Mouse (Mus musculus) ovary, postnatal 10 days (tissue): ENCODE measurements at regions not wholly inside any gene's neighbourhood (a gene's known extent, or its start where the extent isn't known, plus 50 kb on each side); places are given as distances from the start of the nearest gene placed in this dataset.

Source experiments
- DNase-seq: peaks from one replicate; pipeline ENCODE4 v3.0.0; 2022; ENCODE audit warnings: low spot score

- no peak for DNase-seq
Observed at GRCm38 (mm10) chr2:138640654-138641053, 384.3 kb downstream of the Btbd3 start.

DNA sequence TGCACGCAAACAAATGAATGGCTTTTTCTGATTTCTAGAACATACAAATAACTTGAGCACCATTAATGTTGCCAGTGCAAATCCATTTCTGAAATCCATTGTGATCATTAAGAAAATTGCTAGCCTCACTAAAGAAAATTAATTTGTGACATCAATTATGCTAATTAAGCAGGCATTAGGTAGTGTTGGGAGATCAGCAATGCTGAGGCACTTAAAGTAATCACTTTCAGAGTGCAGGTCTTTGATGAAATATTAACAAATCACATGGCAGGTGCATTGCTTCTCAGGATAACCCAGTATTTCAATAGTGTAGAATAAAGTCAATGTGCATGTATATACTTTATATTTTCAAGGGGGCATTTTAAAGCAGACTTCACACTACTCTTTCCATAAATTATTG lies 385.0 kb downstream of the Btbd3 start:
- no peak for DNase-seq

DNA sequence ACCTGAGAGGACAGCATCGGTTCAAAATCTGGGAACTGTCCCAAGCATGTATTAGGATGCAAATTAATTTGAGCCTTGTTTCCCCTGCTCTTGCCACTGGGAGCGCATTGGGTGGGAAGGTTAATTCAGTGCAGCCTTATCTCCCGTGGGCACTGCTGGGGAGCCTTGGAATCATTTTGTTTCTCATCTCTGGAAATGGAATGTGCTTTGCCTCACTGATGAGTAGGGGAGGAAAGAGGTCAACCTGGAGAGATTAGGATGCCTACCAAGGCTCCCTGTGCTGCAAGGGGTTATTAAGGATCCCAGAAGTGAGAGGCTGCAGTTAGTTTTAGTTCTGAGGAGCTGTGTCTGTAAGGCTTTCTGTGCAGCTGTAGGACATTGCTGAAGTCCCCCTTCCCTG lies 392.3 kb downstream of the Btbd3 start:
- DNase-seq: no peak

DNA sequence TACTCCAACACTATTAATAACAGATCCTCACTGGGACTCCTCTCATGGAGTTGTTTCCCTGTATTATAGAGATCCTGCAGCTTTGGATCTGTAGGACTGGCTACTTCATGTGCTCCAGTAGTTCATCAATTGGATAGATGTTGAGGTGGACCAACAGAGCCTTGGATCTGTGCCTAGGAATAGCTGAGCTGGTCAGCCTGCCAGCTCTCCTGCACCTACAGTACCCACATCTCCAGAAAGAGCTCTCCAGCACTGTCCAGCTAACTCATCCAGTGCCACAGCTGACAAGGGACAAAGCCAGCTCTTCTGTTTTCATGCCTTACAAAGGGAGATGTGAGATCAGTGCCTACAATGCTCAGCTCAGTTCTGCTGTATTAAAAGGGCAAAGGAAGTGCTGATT lies 403.0 kb downstream of the Btbd3 start:
- DNase-seq: no peak

- no peak for DNase-seq
Observed at GRCm38 (mm10) chr2:138670307-138670706, 413.9 kb downstream of the Btbd3 start.

DNA sequence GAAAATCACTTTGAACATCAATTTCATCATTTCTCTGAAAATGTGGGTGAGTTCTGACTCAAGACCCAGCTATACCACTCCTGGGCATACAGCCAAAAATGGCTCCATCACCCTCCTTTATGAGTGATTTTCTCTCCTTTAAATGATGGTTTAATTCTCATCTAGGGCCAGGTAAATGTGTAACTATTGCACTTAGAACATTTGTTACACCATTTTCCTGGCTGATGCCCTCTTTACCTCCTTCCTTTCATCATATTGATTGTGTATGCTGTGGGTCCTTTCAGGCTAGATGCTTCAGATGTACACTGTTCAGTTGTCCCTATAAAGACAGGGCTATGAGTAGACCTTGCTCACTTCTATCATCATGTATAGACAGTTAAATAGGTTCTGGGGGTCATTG lies 418.4 kb downstream of the Btbd3 start:
- no peak for DNase-seq

DNA sequence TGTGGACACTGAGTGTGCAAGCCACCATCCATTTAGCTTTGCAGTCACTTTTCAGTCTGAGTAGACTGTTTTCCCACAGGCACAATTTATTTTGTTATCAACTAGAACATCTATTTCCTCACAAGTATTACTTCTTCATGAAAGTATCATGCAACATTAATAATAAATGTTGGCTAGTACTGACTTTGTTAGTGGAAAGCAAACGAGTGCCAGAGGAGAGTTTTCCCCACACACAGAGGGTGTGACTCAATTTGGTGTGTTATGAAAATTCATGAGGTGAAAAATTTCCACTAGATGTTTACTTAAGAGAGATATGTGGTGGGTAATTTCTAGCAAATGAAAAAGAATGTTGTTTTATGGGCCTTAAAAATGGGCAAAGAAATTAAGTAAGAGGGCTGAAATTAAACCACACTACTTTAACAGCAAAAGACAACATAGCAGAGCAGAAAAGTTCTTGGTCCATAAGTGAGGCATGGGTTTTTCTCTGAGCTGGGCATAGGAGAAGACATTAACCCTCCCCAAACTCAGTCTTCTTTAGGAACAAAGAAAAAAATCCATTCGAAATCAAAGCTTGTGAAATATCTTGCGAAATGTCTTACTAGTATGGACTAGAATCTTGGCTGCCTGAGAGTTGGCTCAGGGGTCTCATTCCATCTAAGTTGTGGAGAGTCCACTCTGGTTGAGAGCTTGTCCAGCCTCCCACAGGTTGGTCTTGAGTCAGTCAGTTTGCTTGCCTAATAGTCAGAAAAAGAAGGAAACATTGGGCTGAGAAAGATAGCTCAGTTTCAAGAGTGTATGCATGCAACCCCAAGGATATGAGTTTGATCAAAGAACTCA lies 419.1 kb downstream of the Btbd3 start:
- DNase-seq: no peak

DNA sequence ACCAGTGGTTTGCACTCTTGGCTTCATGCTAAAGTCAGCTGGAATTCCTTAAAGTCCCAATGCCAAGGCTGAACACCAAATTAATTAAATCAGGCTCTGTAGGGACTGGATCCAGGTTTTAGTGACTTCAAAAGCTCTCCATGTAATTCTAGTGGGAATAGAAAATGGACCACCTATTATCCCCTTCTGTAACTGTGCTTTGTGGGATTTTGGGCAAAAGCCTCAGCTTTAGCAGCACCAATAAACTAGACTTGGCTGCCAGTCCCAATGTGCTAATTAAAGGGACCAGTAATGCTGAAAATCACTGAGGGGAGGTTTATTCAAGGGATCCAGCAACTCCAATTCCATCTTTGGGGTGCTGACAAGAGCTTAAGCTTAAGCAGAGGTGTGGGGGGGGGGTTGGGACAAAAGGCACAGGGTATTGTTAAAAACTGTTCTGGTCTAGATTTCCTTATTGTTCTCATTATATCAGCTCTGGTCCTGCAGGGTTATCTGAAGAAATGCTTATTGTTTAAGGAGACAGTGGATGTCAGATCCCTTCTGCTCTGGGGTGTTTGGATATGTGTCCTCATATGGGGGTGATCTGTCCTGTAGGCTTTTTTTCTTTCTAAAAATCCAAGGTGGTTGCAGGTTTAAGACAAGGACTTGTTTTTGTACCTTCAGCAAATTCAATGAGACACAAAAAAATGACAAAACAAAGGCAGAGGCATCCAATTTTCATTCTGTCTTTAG lies 431.9 kb downstream of the Btbd3 start:
- no peak for DNase-seq

GRCm38 (mm10) chr2:138689497-138689896 lies 433.1 kb downstream of the Btbd3 start:
- DNase-seq: no peak

DNA sequence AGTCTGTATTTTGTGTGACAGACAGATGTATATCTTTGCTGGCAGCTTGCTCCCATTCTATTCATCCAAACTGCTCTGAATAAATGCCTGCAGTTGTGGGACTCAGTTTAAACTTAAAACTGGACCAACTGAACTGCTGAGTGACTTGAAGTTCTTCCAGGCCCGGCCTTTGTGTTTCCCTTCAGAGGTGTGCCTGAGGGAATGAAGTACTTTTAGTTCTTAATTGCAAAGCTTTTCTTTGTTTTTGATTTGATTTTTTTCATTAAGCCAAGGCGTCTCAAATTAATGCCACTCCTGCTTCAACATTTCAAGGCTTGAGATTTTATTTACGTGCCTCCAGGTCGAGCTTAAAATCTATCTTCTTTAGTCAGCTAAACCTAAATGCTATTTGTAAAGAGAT lies 446.4 kb downstream of the Btbd3 start:
- no peak for DNase-seq

DNA sequence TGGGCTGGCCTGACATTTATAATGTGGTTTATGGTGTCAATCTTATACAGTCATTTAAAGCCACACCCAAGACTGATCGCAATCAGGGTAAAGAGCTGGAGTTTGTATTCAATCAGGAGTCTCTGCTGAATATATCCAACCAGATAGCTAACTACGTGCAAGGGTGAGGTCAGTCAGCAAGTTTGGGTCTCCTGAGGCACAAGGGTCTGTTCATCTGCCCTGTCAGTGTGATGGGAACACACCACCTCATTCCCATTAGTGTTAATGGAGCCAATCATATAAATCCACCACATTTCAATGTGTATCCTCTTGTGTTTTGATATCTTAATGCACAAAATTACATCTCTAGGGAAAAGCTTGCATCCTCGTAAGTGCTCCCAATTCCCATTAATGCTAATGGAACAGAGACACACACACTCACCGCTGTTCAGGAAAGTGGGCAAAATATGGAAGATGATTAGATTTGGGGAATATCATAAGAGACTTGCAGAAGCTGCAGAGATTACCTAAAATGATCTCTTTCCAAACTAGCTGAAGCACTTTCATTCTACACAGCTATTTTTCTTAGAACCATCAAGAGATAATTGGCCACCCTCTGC lies 447.7 kb downstream of the Btbd3 start:
- DNase-seq: no peak

DNA sequence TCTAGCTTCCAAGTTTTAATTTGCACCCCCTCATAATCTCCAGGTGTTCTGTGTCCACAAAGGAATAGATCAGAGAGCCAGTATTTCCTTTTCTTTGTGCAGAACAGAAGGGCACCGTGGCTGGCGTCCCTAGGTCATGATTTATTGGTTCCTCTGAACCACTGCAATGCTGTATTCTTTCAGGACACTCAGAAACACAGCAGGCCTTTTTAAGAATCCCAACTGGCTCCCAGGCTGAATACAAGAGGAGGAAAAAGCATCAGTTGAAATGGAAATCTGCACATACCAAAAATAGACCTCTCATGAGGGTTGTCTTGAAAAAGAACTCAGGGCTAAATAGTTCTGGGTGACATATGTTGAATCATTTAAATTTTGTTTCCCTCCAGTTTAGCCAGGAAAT lies 452.4 kb downstream of the Btbd3 start:
- no peak for DNase-seq

DNA sequence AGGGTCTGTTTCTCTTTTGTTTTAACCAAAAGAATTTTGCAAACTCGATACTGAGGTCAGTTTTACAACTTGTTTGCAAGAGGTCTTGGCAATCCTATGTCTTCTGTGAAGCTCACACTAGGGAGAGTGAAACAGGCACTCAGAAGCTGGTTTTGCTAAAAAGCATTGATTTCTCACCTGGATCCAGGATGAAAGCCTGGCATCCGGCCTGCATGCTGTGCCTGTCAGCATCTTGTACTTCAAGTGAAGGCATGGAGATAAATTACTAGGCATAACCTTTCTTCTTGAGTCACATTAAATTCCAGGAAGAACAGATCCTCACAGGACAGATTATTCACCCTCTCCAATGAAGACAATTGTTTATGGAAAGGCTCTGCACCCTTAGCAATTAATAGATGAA lies 477.5 kb downstream of the Btbd3 start:
- no peak for DNase-seq

DNA sequence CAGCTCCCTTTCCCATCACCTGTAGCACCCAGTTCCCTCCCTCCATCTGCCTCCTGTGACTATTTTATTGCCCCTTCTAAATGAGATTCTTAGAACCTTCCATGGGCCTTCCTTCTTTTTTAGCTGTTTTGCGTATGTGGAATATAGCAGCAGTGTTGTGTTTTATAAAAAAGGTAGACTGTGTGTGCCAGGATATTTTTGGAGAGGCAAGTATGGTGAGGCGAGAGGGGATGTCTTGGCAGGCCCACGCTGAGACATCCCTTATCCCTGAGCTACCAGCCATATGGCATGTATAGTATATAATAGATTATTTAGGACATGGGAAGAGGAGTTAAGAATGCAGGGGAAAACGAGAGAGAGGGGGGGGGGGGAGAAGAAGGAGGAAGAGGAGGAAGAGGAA lies 488.4 kb downstream of the Btbd3 start:
- no peak for DNase-seq

GRCm38 (mm10) chr2:138760439-138760963 lies 504.1 kb downstream of the Btbd3 start:
- no peak for DNase-seq

GRCm38 (mm10) chr2:138761400-138761799 lies 505.0 kb downstream of the Btbd3 start:
- no peak for DNase-seq

DNA sequence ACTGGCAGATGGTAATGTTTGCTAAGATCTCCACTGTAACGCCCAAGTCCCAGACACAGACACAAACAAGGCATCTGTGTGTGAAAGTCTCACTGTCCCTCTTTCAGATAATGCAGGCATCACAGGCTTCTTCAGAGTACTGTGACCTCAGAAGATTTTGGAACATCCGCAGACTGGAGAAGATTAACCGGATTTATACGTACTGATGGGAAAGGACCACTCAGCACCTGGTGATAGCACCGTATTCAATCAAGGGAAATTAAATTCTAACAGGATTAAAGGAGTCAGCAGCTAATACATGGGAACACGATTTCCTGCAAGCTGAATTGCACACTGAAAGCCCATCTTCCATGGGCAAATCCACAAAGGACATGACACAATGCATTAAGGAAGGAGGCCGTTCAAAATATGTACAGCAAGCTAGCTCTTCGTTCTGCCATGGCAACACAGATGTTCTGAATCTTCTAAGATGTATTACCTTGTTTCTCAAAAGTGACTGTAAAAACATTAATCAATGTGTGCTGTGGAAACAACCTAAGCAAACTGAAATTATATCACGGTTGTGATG lies 510.0 kb downstream of the Btbd3 start:
- DNase-seq: no peak

GRCm38 (mm10) chr2:138783781-138784180 lies 527.4 kb downstream of the Btbd3 start:
- DNase-seq: no peak

DNA sequence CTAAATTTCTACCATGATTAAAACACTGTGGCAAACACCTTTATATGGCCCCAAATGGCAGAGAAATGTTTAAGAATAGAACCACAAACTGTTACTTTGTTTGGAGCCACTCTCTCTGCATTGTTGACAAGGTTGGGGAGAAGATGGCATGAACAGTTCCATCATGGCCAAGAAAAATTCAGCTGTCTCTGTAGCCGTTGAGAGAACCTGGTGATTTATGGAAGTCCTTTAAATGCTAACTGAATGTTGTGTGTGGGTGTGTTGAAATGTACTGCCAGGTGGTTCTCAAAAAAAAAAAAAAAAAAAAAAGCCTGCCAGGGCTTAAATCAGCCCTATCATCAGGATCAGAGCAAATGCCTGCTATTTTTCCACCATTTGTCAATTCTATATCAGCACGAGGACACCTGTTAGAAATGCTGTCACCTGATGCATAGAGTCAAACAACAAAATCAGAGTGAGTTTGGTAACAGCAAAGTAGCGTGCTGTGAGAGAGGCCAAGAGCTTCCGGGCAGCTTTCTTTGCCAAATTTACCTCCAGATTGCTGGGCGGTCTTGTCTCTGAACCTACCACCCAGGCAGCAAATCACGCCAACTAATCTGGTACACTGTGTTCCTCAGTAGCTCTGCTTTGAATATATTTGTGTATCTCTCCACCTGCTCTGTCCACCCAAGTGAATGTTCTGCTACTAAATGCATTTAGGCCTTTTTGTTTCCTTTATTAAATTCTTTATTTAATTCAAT lies 536.5 kb downstream of the Btbd3 start:
- no peak for DNase-seq

GRCm38 (mm10) chr2:138806196-138806595 lies 549.8 kb downstream of the Btbd3 start:
- DNase-seq: no peak

GRCm38 (mm10) chr2:138809767-138810166 lies 553.4 kb downstream of the Btbd3 start:
- no peak for DNase-seq

GRCm38 (mm10) chr2:138820489-138820888 lies 564.1 kb downstream of the Btbd3 start:
- no peak for DNase-seq
